Mouse (Mus musculus) lung, adult 2 months (tissue): ENCODE measurements around the gene Carhsp1.

Experiments
- CTCF ChIP-seq: fragments of 200-500 bp; IDR thresholded peaks from 2 replicates; pipeline ENCODE4 v1.5.1; 2011; ENCODE audit warnings: mild to moderate bottlenecking, low read length, control low read depth; ENCODE audit not compliant: insufficient read depth
- POLR2A ChIP-seq: fragments of 200-500 bp; IDR thresholded peaks from 2 replicates; pipeline ENCODE4 v1.6.1; 2011; ENCODE audit warnings: low read depth, mild to moderate bottlenecking, control low read depth, low read length, borderline replicate concordance; ENCODE audit errors: extremely low read depth

- TF ChIP-seq CTCF (no peak), POLR2A (no peak)
Observed at GRCm38 (mm10) chr16:8655108-8655507, 16.8 kb downstream of the Carhsp1 start.
